Mouse (Mus musculus): ENCODE measurements at regions not wholly inside any gene's neighbourhood (a gene's known extent, or its start where the extent isn't known, plus 50 kb on each side); places are given as distances from the start of the nearest gene placed in this dataset.

GRCm38 (mm10) chr13:119039616-119040015 is 370.0 kb downstream of the Fgf10 start:
- no peak for TF ChIP-seq POLR2A (IDR thresholded peaks at IDR 0.05; ENCODE audit: borderline replicate concordance, control insufficient read depth, low read depth, low read length)
- TF ChIP-seq CTCF (IDR thresholded peaks at IDR 0.05; ENCODE audit: control insufficient read depth, insufficient read depth, low read length), result no peak

Data from bone marrow, adult 2 months (tissue).